Mouse (Mus musculus): ENCODE measurements at regions not wholly inside any gene's neighbourhood (a gene's known extent, or its start where the extent isn't known, plus 50 kb on each side); places are given as distances from the start of the nearest gene placed in this dataset.

DNA sequence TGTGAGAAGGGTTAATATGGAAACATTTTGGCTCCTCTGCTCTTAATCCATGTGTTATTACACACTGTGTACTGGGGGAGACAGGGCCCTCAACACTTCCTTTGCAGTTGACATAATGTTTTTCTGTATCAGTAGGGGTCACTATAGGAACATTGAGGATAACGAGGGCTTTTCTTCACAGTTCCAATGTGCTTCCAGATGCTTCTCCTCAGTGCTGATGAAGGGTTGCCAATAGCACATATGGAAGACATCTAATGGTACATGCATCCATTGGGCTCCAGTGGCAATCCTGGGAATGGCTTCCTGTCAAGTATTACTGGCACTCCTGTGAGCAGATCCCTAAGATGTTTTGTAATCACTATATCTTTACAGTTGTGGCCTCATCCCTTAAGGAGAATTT, 62.1 kb downstream of the Naa11 start:
- 56% methylated on average over 1 of the region's 1 CpGs for WGBS

DNA sequence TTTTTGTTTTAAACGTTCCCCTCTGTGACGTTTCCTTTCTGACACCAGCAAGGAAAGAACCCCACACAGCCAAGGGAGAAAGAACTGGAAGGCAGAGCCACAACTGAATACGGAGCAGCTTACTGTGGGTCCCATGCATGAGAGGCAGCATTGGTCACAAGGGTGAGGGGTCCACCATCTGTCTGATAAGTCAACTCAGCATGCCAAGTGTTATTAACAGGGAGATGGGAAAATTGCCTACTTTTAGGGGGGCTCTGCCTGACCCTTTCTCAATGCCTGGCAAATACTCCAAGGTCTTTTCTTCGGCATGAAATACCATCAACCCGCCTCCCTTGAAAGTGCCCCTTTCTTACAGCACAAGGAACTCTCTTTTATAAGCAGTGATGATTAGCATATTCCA, 66.3 kb downstream of the Naa11 start:
- no peaks in the 10 kb centered on the region for H3K9me3 ChIP-seq (ENCODE audit: control insufficient read depth, low read length)
- H3K4me3 ChIP-seq (replicated peaks; ENCODE audit: low read length), result no peak overlapping the region
- ATAC-seq (ENCODE audit: low FRiP score) (no peak), DNase-seq (ENCODE audit: low spot score) (no peak)
- H3K27ac ChIP-seq, result no peak overlapping the region
- no peak overlapping the region for H3K9ac ChIP-seq
- WGBS, result 74% methylated on average over 5 of the region's 5 CpGs
- H3K4me2 ChIP-seq (replicated peaks), result no peak overlapping the region
- H3K36me3 ChIP-seq (replicated peaks; ENCODE audit: control insufficient read depth, insufficient read depth), result no peaks in the 10 kb centered on the region
- no peaks in the 10 kb centered on the region for H3K4me1 ChIP-seq (replicated peaks; ENCODE audit: control insufficient read depth, insufficient read depth, low read length)
- no peaks in the 10 kb centered on the region for H3K27me3 ChIP-seq (ENCODE audit: control insufficient read depth, insufficient read depth, low read length)

More for the DNA sequence above, 62.1 kb downstream of the Naa11 start:
- no peak for ATAC-seq (ENCODE audit: low FRiP score)
- Histone ChIP-seq H3K27ac (no peak overlapping the region), H3K4me1 (replicated peaks; ENCODE audit: control insufficient read depth, insufficient read depth, low read length) (no peaks in the 10 kb centered on the region), H3K4me2 (replicated peaks) (no peak overlapping the region), H3K36me3 (replicated peaks; ENCODE audit: control insufficient read depth, insufficient read depth) (no peaks in the 10 kb centered on the region), H3K4me3 (replicated peaks; ENCODE audit: low read length) (no peak overlapping the region), H3K27me3 (ENCODE audit: control insufficient read depth, insufficient read depth, low read length) (no peaks in the 10 kb centered on the region), H3K9me3 (ENCODE audit: control insufficient read depth, low read length) (no peaks in the 10 kb centered on the region), H3K9ac (no peak overlapping the region)
- DNase-seq (ENCODE audit: low spot score), result no peak

DNA sequence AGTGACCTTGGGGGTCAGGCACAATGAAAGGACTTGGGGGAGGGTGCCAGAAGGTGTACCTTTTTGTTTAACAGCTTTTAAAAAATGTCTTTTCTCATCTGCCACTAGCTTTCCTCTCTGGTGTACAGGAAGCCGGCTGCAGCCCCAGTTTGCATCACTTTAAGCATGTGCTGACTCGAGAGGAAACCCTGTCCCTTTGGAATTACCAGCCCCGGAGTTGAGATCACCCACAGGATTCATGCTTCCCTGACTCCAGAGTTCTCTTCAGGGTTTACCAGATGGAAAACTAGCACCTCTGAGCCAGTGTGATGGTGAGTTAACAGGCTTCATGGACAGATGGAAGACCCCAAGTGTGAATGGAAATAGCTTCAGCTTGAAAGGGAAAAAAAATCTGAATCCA, 68.3 kb downstream of the Naa11 start:
- H3K4me2 ChIP-seq (replicated peaks), result no peak overlapping the region
- H3K4me1 ChIP-seq (replicated peaks; ENCODE audit: control insufficient read depth, insufficient read depth, low read length), result no peaks in the 10 kb centered on the region
- H3K27me3 ChIP-seq (ENCODE audit: control insufficient read depth, insufficient read depth, low read length), result no peaks in the 10 kb centered on the region
- WGBS, result 56% methylated on average over 3 of the region's 3 CpGs
- no peak overlapping the region for H3K4me3 ChIP-seq (replicated peaks; ENCODE audit: low read length)
- DNase-seq (ENCODE audit: low spot score) (no peak), ATAC-seq (ENCODE audit: low FRiP score) (no peak)
- no peak overlapping the region for H3K9ac ChIP-seq
- no peaks in the 10 kb centered on the region for H3K36me3 ChIP-seq (replicated peaks; ENCODE audit: control insufficient read depth, insufficient read depth)
- H3K27ac ChIP-seq, result no peak overlapping the region
- H3K9me3 ChIP-seq (ENCODE audit: control insufficient read depth, low read length), result no peaks in the 10 kb centered on the region

DNA sequence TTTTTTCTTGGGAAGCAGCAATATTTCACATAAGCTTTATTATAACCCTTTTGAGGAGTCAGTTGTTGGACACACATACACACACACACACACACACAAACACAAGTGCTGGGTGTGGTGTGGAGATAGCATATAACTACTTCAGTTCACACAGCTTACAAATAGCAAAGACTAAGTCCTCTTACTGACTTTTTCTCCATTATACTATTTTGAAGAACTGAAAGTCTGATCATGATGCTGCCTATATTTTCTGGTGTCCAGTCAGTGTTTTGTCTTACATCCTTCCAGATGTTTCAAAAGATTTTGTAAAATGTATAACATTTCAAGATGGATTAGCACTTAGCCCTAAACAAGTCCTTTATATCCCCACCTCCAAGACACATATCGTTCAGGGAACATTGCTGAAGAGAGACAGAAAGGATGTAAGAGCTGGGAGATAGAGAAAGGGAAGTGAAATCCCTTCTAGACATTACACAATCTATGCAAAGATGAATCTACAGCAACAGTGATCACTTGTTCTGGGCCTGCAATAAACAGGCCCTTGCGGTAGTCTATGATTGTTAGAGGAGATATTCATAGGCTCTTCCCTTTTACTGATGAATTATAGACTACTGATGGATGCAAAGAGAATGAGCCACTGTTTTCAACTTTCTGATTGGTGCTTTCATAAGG, 72.2 kb downstream of the Naa11 start:
- ATAC-seq (ENCODE audit: low FRiP score), result no peak
- Histone ChIP-seq H3K4me2 (replicated peaks) (no peak overlapping the region), H3K9ac (no peak overlapping the region), H3K9me3 (ENCODE audit: control insufficient read depth, low read length) (no peaks in the 10 kb centered on the region), H3K27me3 (ENCODE audit: control insufficient read depth, insufficient read depth, low read length) (no peaks in the 10 kb centered on the region), H3K36me3 (replicated peaks; ENCODE audit: control insufficient read depth, insufficient read depth) (no peaks in the 10 kb centered on the region), H3K27ac (no peak overlapping the region), H3K4me1 (replicated peaks; ENCODE audit: control insufficient read depth, insufficient read depth, low read length) (no peaks in the 10 kb centered on the region), H3K4me3 (replicated peaks; ENCODE audit: low read length) (no peak overlapping the region)
- no peak for DNase-seq (ENCODE audit: low spot score)
- 95% methylated on average over 2 of the region's 2 CpGs for WGBS

DNA sequence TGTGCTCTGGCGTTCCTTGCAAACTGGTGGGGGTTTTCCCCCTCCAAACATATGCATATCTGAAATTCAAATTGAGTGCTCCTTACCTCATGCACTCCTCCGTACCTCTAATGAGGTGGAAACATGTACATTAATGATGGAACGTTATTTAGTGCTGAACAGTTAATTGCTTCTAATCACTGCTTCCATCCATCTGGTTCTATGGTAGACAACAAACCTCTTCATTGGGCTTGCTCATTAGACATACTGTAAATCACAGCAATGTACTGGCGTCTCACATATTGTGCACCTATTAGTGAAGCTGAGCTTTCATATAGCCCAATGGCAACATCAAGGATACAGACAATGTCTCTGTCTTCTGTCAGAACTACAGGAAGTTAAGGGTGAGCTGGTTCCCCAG, 85.3 kb downstream of the Naa11 start:
- no peaks in the 10 kb centered on the region for H3K27me3 ChIP-seq (ENCODE audit: control insufficient read depth, insufficient read depth, low read length)
- H3K9ac ChIP-seq, result no peak overlapping the region
- no peaks in the 10 kb centered on the region for H3K4me1 ChIP-seq (replicated peaks; ENCODE audit: control insufficient read depth, insufficient read depth, low read length)
- H3K9me3 ChIP-seq (ENCODE audit: control insufficient read depth, low read length), result no peaks in the 10 kb centered on the region
- H3K4me2 ChIP-seq (replicated peaks), result no peak overlapping the region
- H3K27ac ChIP-seq, result no peak overlapping the region
- H3K36me3 ChIP-seq (replicated peaks; ENCODE audit: control insufficient read depth, insufficient read depth), result no peaks in the 10 kb centered on the region
- ATAC-seq (ENCODE audit: low FRiP score), result no peak
- no peak overlapping the region for H3K4me3 ChIP-seq (replicated peaks; ENCODE audit: low read length)
- DNase-seq (ENCODE audit: low spot score), result no peak
- 65% methylated on average over 4 of the region's 4 CpGs for WGBS

DNA sequence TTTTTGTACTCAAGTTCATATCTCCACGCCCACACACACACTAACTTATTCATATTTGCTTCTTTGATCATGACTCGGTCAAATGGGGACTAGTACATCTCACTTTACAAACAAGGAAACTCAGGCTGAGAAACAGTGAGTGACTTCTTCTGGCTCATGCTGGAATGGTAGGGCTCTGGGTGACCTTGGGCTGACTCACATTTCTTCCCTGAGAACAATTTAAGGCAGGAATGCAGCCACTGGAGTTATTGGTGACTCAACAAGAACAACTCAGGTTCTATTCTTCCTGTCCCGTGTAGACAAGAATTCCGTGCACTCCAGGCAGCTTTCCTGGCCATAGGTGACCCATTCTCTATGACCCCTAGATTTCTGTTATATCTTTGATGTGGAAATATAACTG, 87.3 kb downstream of the Naa11 start:
- Histone ChIP-seq H3K4me3 (replicated peaks; ENCODE audit: low read length) (no peak overlapping the region), H3K27me3 (ENCODE audit: control insufficient read depth, insufficient read depth, low read length) (no peaks in the 10 kb centered on the region), H3K9ac (no peak overlapping the region), H3K36me3 (replicated peaks; ENCODE audit: control insufficient read depth, insufficient read depth) (no peaks in the 10 kb centered on the region), H3K4me1 (replicated peaks; ENCODE audit: control insufficient read depth, insufficient read depth, low read length) (no peaks in the 10 kb centered on the region), H3K4me2 (replicated peaks) (no peak overlapping the region), H3K27ac (no peak overlapping the region), H3K9me3 (ENCODE audit: control insufficient read depth, low read length) (no peaks in the 10 kb centered on the region)
- no peak for DNase-seq (ENCODE audit: low spot score)
- WGBS, result 88% methylated on average over 4 of the region's 4 CpGs
- no peak for ATAC-seq (ENCODE audit: low FRiP score)

DNA sequence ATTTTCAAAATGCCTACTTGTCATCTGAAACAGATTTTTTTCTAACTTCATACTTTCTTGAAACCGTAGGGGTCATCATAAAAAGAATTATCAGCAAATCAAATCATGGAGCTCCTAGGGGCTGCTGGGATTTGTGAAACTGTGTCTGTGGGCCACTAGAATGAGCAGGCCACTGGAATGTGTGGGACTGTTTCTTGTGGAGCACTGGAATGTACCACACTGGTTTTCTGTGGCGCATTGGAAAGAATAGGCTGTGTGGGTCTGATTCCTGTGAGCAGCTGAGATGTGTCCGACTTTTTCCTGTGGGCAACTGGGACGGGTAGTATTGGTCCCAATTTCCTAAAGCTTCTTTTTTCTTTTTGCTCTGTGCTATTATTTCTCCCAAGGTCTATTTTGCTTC, 90.6 kb downstream of the Naa11 start:
- no peaks in the 10 kb centered on the region for H3K36me3 ChIP-seq (replicated peaks; ENCODE audit: control insufficient read depth, insufficient read depth)
- H3K4me1 ChIP-seq (replicated peaks; ENCODE audit: control insufficient read depth, insufficient read depth, low read length), result no peaks in the 10 kb centered on the region
- no peak overlapping the region for H3K9ac ChIP-seq
- WGBS, result 79% methylated on average over 4 of the region's 4 CpGs
- no peak overlapping the region for H3K27ac ChIP-seq
- DNase-seq (ENCODE audit: low spot score), result no peak
- H3K27me3 ChIP-seq (ENCODE audit: control insufficient read depth, insufficient read depth, low read length), result no peaks in the 10 kb centered on the region
- no peak overlapping the region for H3K4me3 ChIP-seq (replicated peaks; ENCODE audit: low read length)
- H3K4me2 ChIP-seq (replicated peaks), result no peak overlapping the region
- ATAC-seq (ENCODE audit: low FRiP score), result no peak
- H3K9me3 ChIP-seq (ENCODE audit: control insufficient read depth, low read length), result no peaks in the 10 kb centered on the region

DNA sequence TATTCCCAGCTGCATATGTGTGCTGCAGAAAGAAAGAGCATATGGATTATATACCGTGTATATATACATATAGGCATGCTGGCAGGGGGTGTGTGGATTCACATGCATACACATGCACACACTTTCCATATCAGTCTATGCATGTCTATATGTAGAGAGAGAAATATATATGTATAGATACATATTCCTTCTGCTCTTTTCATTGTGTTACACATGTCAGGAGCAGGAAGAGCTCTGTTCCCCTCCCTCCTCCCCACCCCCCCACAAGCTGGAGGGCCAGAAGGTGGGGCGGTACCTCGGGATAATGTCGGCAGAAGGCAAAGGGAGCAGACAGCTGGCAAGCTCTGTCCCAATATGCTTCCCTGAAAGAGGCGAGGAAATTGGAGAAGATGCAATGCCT, 91.3 kb downstream of the Naa11 start:
- Histone ChIP-seq H3K4me2 (replicated peaks) (no peak overlapping the region), H3K4me3 (replicated peaks; ENCODE audit: low read length) (no peak overlapping the region), H3K36me3 (replicated peaks; ENCODE audit: control insufficient read depth, insufficient read depth) (no peaks in the 10 kb centered on the region), H3K9me3 (ENCODE audit: control insufficient read depth, low read length) (no peaks in the 10 kb centered on the region), H3K9ac (no peak overlapping the region), H3K27ac (no peak overlapping the region), H3K4me1 (replicated peaks; ENCODE audit: control insufficient read depth, insufficient read depth, low read length) (no peaks in the 10 kb centered on the region), H3K27me3 (ENCODE audit: control insufficient read depth, insufficient read depth, low read length) (no peaks in the 10 kb centered on the region)
- ATAC-seq (ENCODE audit: low FRiP score), result no peak
- WGBS, result 50% methylated on average over 5 of the region's 5 CpGs
- no peak for DNase-seq (ENCODE audit: low spot score)

DNA sequence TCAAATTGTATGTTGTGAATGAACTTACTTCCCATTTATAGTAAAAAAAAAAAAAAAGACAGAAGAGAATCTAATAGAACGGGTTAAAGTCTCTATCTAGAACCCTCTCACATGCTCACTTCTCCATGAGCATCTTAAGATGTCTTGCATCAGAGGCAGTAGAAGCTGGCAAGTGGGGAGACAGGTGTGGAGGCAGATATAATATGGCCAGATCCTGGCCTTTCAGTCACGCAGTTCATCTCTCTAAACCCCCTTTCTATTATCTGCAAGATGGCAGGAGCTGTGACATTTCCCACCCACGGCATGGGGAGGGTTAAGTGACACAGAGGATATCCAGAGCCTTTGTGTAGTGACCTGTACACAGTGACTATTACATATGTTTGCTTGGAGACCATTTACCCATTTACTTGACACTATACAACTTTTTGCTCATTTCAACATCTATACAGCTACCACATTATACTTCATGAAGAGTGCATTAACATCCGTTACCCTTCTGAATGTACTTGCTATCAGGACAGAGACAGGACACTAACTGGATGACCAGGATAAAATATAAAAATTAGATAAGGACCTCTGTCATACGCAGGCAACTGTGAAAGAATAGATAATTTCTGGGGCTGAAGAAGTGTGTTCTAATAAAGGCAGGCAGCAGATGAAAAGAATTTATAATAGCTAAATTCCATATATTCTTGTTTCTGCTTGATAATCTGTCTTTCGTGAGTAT, 91.9 kb downstream of the Naa11 start:
- ATAC-seq (ENCODE audit: low FRiP score) (no peak), DNase-seq (ENCODE audit: low spot score) (no peak)
- H3K4me3 ChIP-seq (replicated peaks; ENCODE audit: low read length), result no peak overlapping the region
- no peaks in the 10 kb centered on the region for H3K27me3 ChIP-seq (ENCODE audit: control insufficient read depth, insufficient read depth, low read length)
- H3K9me3 ChIP-seq (ENCODE audit: control insufficient read depth, low read length), result no peaks in the 10 kb centered on the region
- H3K27ac ChIP-seq, result no peak overlapping the region
- 60% methylated on average over 6 of the region's 6 CpGs for WGBS
- no peak overlapping the region for H3K9ac ChIP-seq
- no peaks in the 10 kb centered on the region for H3K4me1 ChIP-seq (replicated peaks; ENCODE audit: control insufficient read depth, insufficient read depth, low read length)
- H3K36me3 ChIP-seq (replicated peaks; ENCODE audit: control insufficient read depth, insufficient read depth), result no peaks in the 10 kb centered on the region
- H3K4me2 ChIP-seq (replicated peaks), result no peak overlapping the region

Measured in hindbrain, embryonic 14.5 days (tissue).